Mouse (Mus musculus) CH12.LX (cell line): ENCODE measurements around the gene Sec24d.

Source experiments
- CTCF ChIP-seq, 2 experiments: IDR thresholded peaks in 1 of 2; conservative IDR thresholded peaks in 1 of 2; 2 replicates each; pipeline ENCODE4 v1.5.1; 2011 to 2012; ENCODE audit warnings: low read depth in 2 of 2, low read length in 2 of 2, improper control_type of control experiment in 1 of 2, inconsistent platforms in 1 of 2, mild to moderate bottlenecking in 1 of 2, moderate library complexity in 1 of 2
- KAT2A ChIP-seq: IDR thresholded peaks from 2 replicates; pipeline ENCODE4 v1.6.1; 2012; ENCODE audit warnings: low read length, improper control_type of control experiment, inconsistent platforms; ENCODE audit not compliant: insufficient replicate concordance
- MAZ ChIP-seq: IDR thresholded peaks from 2 replicates; pipeline ENCODE4 v1.6.1; 2012; ENCODE audit warnings: low read depth, mild to moderate bottlenecking, inconsistent platforms, low read length, improper control_type of control experiment, moderate library complexity
- RAD21 ChIP-seq: IDR thresholded peaks from 2 replicates; pipeline ENCODE4 v1.6.1; 2011; ENCODE audit warnings: low read depth, mild to moderate bottlenecking, low read length, improper control_type of control experiment, moderate library complexity
- ZC3H11A ChIP-seq: IDR thresholded peaks from 2 replicates; pipeline ENCODE4 v1.6.1; 2012; ENCODE audit warnings: low read depth, mild to moderate bottlenecking, inconsistent platforms, low read length, improper control_type of control experiment

- TF ChIP-seq CTCF (conservative IDR thresholded peaks at IDR 0.05 in 1 of 2, IDR thresholded peaks at IDR 0.05 in 1 of 2; ENCODE audit: low read depth in 2 of 2, low read length in 2 of 2) (no peak), ZC3H11A (no peak), RAD21 (no peak), KAT2A (no peak), MAZ (no peak)
Measured at GRCm38 (mm10) chr3:123291670-123292069, 24.4 kb downstream of the Sec24d start.
